Mouse (Mus musculus): ENCODE measurements around the gene Ctc1.
"Not testable (repeated sequence)": the region's sequence is repeated elsewhere in the genome, so short reads cannot be mapped to it uniquely, and the experiment has no call there.

Gene Ctc1

DNA sequence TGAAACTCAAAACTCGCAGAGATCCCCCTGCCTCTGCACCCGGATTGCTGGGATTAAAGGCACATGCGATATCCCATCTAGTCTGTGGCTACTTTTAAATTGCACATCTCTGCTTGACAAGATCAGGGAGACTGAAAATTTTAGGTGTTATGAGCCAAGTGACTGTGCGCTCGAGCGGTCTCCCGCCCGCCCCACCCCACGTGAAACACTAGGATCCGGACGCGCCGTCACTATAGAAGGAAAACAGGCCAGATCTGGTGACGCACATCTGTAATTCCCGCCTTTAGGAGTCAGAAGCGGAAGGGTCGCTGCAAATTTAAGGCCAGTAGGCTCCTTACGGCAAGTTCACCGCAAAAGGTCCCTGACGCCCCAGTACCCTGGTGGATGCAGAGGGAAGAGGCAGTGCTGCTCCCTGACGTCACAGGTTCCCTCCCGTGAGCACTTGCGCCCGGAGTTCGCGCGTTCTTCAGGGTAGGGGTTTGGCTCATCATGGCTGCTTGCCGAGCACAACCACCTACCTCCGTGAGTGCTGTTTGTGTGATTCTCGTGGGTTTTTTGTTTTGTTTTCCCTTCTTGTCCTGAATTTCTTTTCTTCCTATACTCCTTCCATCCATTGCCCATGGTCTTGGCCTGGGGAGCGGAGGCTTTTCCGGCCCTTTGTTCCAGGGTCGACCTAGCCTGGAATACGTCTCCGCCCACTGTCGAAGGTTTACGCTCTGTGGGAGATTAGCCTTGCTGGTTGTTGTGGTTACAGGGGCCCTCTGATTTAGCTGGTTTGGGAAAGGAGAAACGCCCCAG lies at the start of gene Ctc1:
Gene Ctc1 (plus strand): TSS at position 268 of the 798 bp plus-strand sequence.
- peak; percentile 78 for DNase-seq (ENCODE audit: low read depth, low spot score)

GRCm38 (mm10) chr11:68966554-68966953 lies 49.2 kb upstream of the Ctc1 start:
- no peak for DNase-seq (ENCODE audit: low read depth, low spot score)

GRCm38 (mm10) chr11:68967337-68968282 lies 48.1 kb upstream of the Ctc1 start, which contains the start of gene Slc25a35:
Slc25a35 (plus strand) TSS chr11:68968131.
- DNase-seq (ENCODE audit: low read depth, low spot score), result peak; percentile 65

GRCm38 (mm10) chr11:68968752-68969151 lies 47.0 kb upstream of the Ctc1 start:
- DNase-seq (ENCODE audit: low read depth, low spot score), result no peak

DNA sequence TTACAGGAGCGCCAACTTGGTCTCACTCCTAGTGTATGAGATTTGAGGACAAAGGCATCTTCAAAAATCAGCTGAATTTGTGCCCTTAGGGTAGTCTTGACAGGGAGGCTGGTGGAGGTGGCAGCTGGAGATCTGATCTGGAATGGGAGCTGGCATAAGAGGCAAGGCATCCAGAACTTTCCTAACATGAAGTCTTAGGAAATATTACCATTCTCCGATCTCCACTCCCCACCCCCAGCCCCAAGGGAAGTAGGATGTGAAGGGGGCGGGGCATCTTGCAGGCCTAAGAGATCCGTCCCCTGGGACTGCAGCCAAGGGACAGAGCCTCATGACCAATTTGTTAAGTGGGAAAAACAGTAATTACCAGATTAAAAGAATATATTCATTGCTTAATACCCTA lies 45.5 kb upstream of the Ctc1 start:
- DNase-seq (ENCODE audit: low read depth, low spot score), result no peak

DNA sequence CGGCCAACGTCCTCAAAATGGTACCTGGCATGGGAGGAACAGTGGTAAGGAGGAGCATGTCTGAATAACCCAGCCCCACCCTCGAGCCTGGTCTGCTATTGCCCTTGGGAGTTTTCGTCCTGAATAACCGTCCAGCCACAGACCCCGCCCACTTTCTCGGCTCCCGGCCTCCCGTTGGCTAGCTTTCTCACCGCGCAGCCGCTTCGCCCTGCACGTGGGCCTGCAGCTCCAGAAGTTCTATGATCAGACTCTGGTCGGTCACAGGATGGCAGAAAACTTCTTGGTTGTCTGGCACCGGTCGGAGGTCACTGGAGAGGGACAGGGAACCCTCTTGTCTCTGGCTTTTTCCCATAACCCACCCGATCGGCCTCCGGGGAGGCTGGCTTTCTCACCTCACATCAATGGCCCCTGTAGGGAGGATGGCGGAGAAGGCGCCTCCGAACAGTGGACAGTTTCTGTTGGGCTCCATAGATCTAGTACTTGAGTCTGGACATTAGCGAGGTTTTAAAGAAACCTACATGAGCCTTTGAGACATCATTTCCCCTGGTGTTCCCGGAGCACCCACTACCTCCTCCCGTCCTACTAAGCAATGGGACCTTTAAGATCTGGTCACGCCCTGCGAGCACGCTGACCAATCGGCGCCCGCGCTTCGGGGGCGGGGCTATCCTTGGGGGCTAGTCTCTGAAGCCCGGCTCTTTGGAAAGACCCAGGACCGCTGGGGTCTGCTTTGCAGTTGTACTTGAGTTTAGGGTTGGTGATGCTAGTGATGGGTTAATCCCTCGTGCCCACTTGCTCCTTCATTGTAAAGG lies 42.3 kb upstream of the Ctc1 start:
- peak; percentile 59 for DNase-seq (ENCODE audit: low read depth, low spot score)

DNA sequence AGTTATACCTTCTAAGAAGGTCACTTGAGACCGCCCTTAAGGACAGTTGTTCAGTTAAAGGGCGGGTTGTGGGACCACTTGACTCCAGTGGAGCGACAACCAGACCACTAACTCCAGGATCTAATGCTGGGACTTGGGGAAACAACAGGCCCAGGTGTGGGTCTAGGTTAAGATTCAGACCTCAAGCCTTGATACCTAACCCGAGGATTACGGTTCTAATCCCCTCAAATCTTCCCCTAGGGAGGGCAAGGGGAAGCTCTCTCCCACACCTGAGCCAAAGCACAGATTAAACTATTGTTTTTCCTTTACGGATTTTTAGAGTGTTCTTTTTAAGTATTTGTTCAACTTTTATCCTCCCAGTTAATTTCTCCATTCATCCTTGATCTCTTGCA lies 41.7 kb upstream of the Ctc1 start:
- no peak for DNase-seq (ENCODE audit: low read depth, low spot score)

DNA sequence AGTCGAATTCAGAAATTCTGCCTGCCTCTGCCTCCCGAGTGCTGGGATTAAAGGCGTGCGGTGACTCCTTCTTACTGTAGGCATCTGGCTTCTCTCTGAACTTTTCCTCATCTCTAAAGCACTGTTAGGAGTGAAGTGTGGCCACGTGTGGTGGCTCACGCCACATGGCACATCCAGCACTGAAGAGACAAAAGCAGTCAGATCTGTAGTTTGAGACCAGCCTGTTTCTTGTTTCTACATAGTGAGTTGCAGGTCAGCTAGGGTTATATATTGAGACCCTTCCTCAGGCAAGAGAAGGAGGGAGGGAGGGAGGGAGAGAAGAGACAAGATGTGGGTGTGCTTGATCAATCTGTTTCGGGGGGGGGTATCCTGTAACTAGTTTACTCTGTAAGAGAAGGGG lies 40.6 kb upstream of the Ctc1 start, which contains the start of gene Rangrf:
Gene Rangrf (minus strand): TSS at position 101 of the 400 bp plus-strand sequence.
- DNase-seq (ENCODE audit: low read depth, low spot score), result no peak

- DNase-seq (ENCODE audit: low read depth, low spot score), result no peak
These were observed 40.1 kb upstream of the Ctc1 start for GRCm38 (mm10) chr11:68975601-68976000.

DNA sequence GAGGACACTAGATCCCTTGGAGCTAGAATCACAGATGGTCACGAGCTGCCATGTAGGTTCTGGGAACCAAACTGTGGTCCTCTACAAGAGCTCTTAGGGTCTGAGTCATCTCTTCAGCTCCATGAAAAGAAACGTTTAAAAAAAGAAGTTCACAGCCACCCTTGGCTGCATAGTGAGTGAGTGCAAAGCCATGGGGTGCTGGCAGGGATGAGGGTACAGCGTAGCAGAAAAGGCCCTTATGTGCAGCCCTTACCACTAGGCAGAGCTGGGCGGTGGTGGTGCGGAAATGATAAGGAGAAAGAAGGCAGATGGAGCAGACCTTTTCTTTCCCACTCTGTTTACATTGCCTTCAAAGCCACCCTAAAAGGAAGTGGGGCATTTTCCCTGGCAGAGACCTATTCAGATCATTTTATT lies 36.4 kb upstream of the Ctc1 start:
- no peak for DNase-seq (ENCODE audit: low read depth, low spot score)

- DNase-seq (ENCODE audit: low read depth, low spot score), result no peak
These were observed 34.8 kb upstream of the Ctc1 start for GRCm38 (mm10) chr11:68980919-68981318.

- peak; percentile 69 for DNase-seq (ENCODE audit: low read depth, low spot score)
These were observed 32.9 kb upstream of the Ctc1 start for GRCm38 (mm10) chr11:68982639-68983369.

- DNase-seq (ENCODE audit: low read depth, low spot score), result no peak
These were observed 28.3 kb upstream of the Ctc1 start for GRCm38 (mm10) chr11:68987365-68987882.

- no peak for DNase-seq (ENCODE audit: low read depth, low spot score)
These were observed 27.4 kb upstream of the Ctc1 start for GRCm38 (mm10) chr11:68988341-68988740.

DNA sequence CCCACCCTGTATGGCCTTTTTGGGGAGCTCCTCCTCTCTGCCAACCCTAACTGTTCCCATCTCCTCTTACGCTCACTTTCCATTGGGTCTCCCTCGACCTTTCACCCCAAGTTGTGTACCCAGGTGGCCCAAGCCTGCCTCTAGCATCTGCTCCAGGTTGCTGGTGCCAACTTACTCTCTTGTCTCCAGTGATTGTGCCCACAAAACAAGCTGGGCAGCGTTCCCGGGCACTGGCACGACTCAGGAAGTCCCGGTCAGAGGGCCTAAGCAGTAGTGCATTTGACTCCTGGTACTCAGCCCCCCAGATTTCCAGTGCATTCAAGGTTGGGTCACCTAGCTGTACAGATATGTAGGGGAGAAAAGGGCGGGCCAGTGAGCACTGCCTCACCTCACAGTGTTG lies 22.6 kb upstream of the Ctc1 start:
- DNase-seq (ENCODE audit: low read depth, low spot score), result no peak

GRCm38 (mm10) chr11:68994377-68994776 lies 21.3 kb upstream of the Ctc1 start:
- no peak for DNase-seq (ENCODE audit: low read depth, low spot score)

DNA sequence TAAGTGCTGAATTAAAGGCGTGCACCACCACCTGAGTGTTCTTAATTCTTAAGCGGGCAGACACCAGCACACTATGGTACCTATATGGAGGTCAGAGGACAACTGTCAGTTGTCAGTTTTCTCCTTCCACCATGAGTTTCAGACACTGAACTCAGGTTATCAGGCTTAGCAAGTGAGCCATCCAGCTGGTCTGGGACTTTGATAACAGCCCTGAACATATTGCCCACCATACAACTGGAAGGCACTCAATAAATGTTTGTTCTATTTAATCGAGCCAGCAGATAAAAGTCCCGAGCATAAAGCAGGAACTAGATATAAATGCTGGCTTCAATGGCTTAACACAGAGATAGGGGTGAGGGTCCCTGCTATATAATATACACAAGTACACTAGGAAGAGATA lies 18.6 kb upstream of the Ctc1 start:
- no peak for DNase-seq (ENCODE audit: low read depth, low spot score)

- DNase-seq (ENCODE audit: low read depth, low spot score), result not testable (repeated sequence)
These were observed 12.9 kb upstream of the Ctc1 start for GRCm38 (mm10) chr11:69002782-69003181.

GRCm38 (mm10) chr11:69003592-69003991 lies 12.1 kb upstream of the Ctc1 start:
- no peak for DNase-seq (ENCODE audit: low read depth, low spot score)

- no peak for DNase-seq (ENCODE audit: low read depth, low spot score)
These were observed 10.5 kb upstream of the Ctc1 start for GRCm38 (mm10) chr11:69005193-69005592.

- not testable (repeated sequence) for DNase-seq (ENCODE audit: low read depth, low spot score)
These were observed 9.1 kb upstream of the Ctc1 start for GRCm38 (mm10) chr11:69006575-69006974.

Measured in retina, postnatal 7 days (tissue).